Mouse (Mus musculus): ENCODE data around the gene Intu.

Gene Intu

DNA sequence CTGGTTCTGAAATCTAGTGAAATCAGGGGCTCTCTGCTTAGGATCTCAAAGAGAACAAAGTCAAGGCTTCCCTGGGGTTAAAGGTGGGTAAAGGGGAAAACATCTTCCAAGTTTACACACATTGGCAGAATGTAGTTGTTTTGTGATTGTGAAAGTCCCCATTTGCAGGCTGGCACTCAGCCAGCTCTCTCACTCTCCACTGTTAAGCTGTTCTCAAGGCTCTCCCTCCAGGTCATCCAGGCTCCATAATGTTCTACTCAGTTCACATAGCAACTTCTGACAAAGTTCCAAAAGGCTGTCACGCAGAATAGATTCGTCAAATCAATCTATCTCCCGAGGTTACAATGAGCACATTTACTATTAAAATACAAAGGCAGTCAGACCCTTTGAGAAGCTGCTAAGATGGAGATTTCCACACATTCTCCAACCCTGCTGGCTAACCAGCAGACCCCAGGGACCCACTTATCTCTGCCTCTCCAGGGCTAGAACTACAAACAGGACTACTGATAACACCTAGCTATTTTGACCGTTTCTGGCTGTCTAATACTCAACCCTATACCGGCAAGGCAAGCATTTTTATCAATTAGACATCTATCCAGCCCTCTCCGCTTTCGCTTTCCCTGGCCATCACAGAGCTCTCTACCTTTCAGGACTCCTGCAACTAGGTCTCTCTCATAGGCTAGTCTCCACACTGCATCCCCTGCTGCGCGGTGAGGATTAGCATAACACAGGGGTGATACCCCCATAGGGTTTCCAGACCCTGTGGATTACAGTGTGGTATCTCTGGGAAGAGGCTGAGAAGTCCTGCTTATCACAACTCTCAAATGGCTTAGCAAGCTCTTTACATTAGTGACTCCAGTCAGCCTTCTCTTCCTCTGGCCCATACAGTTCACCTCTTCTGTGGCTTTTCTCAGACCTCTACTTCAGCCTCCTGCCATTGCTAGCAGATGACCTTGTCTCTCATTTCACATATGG, 2.8 kb upstream of the Intu start:
- DNase-seq (ENCODE audit: low spot score) = no peak

DNA sequence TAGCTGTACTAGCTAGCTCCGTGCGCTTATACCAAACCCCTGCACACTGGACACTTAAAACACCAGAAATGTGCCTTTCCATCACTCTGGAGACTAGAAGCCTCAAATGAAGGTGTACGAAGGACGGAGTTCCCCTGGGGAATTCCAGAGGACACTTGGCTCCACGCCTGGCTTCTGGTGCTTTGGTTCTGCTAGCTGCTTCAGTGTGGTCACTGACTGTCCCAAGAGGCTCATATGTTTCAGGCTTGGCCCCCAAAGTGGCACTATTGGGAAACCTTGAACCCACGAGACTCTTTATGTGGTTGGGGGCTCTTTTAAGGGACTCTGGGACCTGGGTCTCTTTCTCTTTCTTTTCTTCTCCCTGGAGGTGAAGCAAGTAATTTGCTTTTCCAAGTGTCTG, 2.1 kb upstream of the Intu start:
- DNase-seq (ENCODE audit: low spot score) = no peak

DNA sequence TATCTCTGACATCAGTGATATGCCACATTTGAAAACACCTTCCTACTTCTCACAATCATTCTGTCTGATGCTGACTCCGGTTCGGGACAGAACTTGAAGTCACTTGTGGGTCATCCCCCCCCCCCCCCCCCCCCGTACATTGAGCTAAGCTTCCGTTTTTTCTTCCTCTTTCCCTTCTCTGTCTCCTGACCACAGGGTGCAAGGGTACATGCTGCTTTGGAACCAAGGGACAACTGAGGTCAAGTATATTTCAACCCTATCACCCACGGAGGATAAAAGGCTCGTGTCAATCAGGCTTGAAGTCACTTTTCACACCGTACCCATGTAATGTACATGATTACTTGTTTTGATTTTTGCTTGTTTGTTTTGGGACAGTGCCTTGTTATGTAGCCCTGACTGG, 241 bp upstream of the Intu start:
- no peak for DNase-seq (ENCODE audit: low spot score)

DNA sequence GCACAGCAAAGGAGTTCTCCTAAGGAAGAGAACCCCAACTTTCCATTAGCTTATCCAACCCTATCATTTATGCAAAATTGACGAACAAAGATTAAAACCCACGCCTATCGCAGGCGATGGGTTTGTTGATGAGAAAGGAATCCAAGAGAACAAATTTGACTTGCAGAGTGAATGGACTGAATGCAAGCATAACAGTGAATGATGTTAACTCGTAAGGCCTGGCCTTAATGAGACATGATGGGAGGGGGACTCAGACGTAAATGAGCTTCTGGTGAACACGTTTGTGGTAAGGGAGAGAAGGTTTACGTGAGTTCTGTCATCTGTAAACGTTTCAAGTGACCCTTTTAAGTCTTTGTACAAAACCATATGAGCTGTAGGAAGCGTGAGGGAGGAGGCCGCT, 1.2 kb downstream of the Intu start:
- DNase-seq (ENCODE audit: low spot score) = no peak

DNA sequence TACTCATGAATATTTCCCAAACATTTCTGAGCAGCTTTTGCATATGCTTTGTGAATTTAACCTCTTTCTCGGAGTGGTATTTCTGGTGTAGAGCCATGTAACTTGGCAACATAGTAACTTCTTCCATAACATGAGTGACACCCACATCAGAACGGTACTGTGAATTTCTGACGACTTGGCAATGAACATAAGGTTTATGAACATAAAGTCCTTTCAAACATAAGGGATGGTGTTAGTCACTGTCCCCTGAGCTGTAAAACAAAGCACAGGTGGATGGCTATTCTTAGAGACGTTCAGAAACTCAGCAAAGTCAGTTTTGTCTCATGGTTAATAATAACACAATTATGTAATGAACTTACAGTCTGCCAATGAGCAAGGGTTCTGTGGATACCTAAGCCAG, 3.1 kb downstream of the Intu start:
- no peak for DNase-seq (ENCODE audit: low spot score)

DNA sequence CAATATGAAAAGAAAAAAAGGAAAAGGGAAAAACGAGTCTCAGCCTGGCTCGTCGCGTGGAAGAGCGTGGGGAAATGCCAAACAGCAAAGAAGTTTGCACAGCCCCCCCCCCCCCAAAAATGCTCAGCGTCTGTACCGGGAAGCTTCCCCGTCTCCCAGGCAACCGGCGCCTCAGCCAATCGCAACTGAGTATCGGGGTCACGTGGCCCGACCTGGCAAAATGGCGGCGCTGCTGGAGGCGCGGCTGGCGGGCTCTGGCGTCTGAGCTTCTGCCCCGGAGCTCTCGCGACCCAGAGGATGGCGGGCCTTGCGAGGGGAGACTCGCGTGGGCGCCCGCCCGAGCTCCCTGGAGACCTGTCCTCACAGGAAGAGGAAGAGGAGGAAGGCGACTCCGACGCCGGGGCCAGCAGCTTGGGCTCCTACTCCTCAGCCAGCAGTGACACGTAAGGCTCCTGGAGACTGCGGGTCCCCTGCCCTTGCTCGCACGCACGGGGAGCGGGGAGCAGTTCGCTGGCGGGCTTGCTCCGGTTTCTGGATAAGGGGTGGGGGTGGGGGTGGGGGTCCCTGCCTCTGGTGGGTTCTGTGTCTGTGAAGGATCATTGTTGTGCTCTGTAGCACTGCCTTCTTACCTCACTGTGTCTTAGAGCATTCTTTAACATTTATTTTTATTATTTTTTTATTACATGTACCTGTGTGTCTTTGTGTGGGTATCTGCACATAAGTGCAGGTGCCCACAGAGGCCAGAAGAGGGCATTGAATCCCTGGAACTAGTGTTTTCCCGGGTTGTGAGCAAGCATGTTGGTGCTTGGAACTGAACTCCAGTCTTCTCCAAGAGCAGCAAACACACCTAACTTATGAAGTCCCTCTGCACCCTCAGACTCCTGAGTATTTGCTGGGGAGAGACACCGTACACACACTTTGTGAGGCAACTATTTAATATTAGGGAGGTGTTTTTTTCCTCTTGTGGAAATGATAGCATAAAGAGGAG, 9.8 kb downstream of the Intu start:
- peak; percentile 91 for DNase-seq (ENCODE audit: low spot score)

DNA sequence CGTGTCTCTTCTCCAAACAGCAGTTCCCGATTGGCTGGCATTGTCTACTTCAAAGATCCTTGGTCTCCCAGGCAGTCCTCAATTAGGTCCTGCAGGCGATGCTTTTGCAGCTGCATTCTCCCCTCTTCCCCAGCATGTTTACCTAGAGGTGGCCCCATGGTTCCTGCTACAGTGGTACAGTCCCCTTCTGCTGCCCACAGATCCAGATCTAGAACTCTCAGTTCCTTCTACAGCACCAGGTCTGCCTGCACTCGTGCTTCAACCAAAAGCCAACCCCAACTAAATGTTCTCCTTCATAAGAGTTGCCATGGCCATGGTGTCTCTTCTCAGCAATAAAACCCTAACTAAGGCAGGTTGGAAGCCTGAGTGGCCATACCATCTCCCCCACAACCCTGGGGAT, 15.5 kb downstream of the Intu start:
- no peak for DNase-seq (ENCODE audit: low spot score)

DNA sequence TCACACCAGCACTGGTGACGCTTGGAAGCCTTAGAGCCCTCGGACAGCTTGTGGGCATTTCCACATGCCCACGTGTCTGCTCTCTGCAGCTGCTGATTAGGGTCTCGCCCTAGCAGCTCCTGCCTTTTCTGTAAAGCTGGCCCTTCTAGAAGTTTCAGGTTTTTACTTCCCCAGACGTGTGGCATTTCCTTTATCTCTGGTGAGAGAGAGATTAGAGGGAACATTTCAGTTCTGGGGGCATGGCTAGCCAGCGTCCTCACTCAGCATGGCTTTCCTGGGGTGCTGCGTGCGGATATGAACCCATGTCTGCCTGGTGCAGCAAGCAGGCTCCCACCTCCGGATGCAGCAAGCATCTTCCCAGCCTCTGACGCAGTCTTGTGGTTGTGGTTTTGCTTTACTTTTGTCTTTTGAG, 121.9 kb downstream of the Intu start:
- DNase-seq (ENCODE audit: low spot score) = no peak

DNA sequence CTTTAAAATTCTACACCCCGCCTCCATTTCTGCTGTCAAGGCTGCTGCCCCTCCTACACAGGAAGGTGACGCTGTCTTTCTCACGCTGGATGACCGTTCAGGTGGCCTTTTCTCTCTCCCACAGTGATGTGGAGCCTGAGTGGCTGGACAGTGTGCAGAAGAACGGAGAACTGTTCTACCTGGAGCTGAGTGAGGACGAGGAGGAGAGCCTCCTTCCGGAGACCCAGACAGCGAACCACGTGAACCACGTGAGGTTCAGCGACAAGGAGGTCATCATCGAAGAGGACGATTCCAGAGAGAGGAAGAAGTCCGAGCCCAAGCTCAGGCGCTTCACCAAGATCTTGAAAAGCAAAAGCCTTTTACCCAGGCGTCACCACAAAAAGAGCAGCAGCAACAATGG, 122.5 kb downstream of the Intu start:
- no peak for DNase-seq (ENCODE audit: low spot score)

DNA sequence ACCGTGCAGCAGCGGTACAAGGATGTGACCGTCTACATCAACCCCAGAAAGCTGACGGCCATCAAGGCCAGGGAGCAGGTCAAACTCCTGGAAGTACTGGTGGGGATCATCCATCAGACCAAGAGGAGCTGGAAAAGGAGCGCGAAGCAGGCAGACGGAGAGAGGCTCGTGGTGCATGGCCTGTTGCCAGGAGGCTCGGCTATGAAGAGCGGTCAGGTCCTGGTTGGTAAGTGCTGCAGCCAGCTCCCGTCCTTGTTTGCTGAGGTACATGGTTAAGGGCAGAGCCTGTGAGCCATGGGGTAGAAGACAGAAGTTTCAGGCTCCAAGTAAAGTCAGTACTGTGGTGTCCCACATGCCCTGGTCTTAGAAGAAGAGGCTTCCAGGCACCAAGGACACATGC, 122.9 kb downstream of the Intu start:
- DNase-seq (ENCODE audit: low spot score) = no peak

DNA sequence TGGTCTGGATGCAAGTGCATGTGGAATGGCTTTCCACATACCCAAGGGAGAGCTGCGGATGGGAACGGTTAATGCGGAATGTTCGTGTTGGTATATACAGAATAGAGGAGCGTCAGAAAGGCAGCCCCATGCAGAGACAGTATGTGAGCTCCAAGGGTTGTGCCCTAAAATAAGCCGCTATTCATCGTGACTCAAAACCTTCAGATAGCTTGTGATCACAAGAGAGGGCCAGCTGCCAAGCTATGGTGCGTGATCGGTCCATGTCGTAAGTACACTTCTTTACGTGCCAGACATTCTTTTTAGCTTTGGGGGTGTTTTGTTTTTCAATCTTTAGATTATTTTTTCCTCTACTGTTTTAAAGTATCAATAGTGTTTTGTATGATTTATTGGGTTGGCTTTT, 124.5 kb downstream of the Intu start:
- no peak for DNase-seq (ENCODE audit: low spot score)

DNA sequence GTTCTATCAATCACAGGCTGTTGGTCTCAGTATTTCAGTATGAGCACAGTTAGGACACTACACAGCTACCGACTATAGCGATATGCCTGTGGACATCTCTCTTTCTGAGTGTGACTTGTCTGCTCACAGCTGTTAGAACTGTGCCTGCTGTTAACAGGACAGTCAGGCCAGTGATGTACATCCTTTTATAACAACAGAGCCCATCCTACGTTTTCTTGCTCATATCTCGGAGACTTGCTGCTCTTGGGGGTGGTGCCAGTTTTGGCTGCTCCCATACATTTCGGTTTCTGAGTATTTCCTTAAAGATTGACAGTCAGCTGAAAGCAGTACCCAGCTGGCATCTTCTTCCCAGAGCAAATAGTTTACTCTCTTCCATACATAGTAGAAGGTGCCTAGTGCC, 125.3 kb downstream of the Intu start:
- DNase-seq (ENCODE audit: low spot score) = no peak

DNA sequence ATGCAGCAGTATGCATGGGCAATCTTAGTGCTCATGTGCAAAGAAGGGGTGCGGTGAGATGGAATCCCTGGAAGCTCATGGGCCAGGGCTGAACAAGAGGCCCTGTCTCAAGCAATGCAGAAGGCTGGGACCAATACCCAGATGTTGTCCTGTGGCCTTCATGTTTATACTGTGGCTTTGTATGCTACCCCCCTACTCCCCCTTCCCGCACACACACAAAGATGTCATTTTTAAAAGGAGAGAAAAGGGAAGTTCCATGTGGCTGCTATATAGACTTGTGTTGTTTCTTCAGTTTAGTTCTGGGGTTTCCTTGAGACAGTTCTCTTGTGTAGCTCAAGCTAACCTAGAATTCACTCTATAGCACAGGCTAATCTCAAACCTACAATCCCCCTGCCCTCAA, 129.1 kb downstream of the Intu start:
- DNase-seq (ENCODE audit: low spot score) = no peak

DNA sequence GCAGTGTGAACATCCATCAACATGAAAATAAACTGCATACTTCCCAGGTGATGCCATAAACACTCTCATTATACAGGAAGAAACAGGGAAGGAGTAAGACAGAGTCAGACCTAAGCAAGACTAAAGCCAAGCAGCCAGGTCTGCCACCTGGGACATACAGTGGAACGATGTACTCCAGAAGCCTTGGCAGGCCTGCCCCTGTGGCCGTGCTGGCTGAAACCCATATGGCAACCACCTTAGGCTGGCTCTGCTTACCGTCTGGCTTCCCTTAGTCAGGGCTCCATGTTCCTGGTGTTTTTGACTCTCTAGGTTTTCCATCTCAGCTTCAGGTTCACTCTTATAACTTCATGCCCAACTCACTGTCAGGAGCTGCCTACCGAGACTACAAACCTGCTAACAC, 135.0 kb downstream of the Intu start:
- DNase-seq (ENCODE audit: low spot score) = no peak

DNA sequence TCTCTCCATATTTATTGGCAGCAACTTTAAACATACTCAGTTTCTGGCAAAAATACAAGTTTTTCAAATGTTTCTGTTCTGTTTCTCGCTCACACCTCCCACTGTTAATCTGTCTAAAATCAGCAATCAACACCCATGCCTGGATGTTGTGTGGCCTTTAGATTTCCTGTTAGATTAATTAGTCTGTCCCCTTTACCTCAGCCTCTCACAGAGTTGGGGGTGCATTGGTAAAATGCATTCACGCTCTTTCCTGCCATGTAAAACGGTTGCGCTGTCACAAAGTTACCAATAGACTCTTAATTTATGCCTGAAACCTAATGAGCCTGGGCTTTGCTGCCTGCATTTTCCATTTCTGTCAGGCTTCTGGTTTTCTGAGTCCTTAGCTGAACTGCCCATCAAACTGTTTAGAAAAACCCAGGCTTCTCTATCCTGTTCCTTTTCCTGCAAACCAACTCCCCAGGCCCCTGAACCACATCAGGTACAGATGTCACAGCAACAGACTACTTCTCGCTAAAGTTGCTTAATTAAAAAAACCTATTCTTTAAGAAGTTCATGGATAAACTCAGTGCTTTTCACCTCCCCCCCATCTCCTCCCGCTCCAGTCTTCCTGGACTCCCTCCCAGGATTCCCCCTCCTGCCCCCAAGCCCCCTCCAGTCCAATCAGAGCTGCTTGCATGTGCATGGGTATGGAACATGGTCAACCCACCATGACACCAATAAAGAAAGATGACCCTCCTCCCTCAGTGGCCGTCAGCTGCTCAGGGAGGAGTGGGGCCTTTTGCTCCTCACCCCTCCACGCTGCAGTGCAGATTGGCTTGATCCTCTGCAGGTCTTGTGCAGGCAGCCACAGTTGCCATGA, 136.0 kb downstream of the Intu start:
- no peak for DNase-seq (ENCODE audit: low spot score)

DNA sequence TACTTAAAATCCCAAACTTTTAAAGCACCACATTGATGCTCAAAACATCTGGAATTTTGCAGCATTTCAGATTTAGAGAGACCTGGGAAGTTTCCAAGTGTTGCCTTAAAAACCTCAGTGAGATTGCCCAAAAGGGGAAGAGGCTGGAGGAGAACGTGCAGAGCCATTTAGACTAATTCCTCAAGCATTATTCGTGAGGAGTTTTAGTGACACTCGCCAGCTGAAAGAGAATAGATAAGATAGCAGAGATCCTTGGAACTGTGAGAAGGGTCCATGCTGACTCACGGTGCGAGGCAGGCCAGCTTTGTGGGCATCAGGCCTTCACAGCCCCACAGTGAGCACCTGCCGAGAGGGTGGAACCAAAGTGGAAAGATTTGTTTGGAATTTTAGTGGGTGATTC, 137.8 kb downstream of the Intu start:
- no peak for DNase-seq (ENCODE audit: low spot score)

DNA sequence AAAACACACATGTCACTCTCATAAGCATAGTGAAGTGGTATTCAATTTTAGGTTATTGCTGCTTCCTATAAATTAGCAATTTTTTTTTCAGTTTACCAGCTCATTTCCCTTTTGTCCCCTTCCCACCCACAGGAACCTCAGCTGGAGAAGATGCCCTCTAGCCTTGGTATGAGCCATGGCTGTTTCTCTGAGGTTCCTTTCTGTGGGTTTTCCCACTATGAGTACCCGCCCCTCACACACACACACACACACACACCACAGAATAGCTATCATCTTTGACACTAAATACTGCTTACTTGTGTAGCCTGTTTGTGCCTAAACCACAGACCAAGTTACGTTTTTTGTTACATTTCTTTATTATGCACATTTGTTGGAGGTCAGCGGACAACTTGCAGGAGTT, 138.3 kb downstream of the Intu start:
- no peak for DNase-seq (ENCODE audit: low spot score)

DNA sequence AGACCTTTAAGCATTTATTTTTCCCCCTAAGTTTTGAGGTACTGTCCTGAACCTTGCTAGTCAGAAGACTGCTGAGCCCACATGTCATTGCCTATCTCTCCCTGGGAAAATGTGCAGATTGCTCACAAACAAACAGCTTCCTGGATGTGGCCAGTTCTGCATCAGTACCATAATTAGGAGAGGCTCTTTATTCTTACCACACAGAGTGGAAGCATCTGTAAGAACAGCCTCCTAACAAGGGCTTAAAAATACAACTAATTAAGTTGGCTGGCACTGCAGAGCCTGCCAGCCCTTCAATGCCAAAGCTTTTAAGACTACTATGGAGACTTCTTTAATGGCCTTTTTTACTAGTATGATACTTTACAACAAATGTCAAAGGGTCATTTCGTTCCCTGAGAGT, 142.4 kb downstream of the Intu start:
- DNase-seq (ENCODE audit: low spot score) = no peak

DNA sequence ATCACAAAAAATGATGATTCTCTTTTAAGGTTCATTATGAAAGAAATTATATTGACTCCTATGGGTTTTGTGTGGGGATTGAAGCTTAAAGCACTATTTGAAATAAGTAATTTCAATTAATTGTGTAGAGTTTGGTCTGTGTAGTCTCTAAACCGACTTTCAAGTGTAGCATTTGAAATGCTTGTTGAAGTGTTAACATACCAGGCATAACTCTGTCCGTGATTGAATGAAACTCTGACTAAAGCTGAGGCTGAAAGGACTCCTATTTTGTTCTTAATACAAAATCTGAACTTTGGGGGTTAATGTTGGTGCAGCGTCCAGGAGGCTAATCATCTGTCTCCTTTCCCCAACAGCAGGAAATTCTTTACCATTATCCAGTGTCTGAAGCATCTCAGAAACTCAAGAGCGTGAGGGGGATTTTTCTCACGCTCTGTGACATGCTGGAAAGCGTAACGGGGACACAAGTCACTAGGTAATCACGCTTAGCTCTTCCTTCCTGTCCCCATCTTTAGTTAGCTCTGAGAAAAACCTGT, 143.9 kb downstream of the Intu start:
- no peak for DNase-seq (ENCODE audit: low spot score)

DNA sequence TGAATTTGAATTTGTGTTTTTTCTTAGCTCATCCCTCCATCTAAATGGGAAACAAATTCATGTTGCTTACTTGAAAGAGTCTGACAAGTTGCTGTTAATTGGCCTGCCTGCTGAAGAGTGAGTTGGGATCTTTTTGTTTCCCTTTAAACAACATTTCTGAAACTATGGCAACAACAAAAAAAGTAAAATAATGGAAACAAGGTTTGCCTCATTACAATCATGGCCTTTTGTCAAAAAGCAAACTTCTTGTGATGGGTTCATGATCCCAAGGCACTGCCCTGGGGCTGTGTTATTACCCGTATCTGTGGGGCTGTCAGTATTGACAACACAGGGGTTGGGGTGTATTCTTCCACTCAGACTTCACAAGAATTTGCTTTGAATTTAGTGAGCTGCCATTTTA, 147.8 kb downstream of the Intu start:
- no peak for DNase-seq (ENCODE audit: low spot score)

DNA sequence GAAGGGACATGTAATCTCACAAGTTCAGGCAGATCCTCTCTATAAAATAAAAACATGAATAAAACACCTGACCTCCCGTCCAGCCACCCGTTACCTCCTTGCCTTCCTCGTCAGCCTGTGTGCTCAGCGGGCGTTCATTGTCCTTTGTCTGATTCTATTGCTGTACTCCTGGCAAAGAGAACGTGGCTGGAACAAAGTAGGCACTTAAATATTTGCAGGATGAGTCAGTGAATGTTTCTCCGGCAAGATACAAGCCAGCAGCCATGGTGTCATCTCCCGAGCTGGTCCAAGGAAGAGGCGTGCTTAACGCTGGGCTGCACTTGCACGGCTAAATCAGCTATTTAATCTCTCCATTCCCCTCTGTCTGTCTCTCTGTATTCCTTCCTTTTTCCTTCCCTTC, 151.3 kb downstream of the Intu start:
- no peak for DNase-seq (ENCODE audit: low spot score)

DNA sequence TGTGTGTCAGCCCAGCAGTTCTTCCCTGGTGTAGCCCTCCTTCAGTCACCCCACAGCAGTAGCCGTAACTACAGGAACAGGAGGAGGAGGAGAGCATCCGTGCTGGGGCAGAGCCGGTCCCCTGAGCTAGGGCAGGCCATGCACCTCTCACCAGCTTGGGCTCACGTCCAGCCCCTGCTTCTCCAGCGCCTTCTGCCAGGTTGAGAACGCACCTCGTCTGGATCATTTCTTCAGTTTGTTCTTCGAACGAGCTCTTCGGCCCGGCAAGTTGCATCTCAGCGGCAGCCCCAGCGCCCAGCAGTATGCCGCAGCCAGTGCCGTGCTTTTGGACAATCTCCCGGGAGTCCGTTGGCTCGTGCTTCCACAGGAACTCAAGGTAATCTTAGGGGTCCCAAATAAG, 152.1 kb downstream of the Intu start:
- no peak for DNase-seq (ENCODE audit: low spot score)
